Mouse (Mus musculus) E14TG2a.4 (cell line): ENCODE data around the gene Gramd1b.

ENCODE experiments used
- CTCF ChIP-seq: conservative IDR thresholded peaks from 2 replicates; pipeline ENCODE4 v1.5.1; 2014; ENCODE audit warnings: low read length
- NANOG ChIP-seq: IDR thresholded peaks from 2 replicates; pipeline ENCODE4 v1.6.1; 2014; ENCODE audit warnings: borderline replicate concordance, low read length, mixed read lengths

DNA sequence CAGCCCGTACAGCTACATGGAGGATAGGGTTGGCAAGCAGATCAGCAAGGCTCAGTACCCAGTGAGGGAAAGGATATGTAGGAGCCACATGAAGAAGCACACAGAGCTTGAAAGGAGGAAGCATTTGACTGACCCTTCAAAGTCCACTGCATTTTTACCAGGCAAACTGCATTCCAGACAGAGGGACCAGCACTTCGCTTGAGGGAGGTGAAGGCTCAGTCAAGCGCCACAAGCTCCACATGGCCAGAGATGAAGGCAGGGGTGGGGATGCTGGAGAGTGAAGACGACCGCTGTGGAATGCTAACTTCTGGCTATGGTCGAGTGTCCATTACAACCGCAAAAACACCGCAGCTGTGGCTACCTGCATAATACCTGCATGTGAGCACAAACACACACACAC, 100.2 kb downstream of the Gramd1b start:
- no peak for TF ChIP-seq CTCF
- TF ChIP-seq NANOG, result no peak
